Mouse (Mus musculus) CH12.LX (cell line): Measurements from ENCODE around the gene Sbf2.

Experiments
- CHD2 ChIP-seq: IDR thresholded peaks from 2 replicates; pipeline ENCODE4 v1.6.1; 2011; ENCODE audit warnings: low read length, improper control_type of control experiment
- CTCF ChIP-seq, 2 experiments: IDR thresholded peaks in 1 of 2; conservative IDR thresholded peaks in 1 of 2; 2 replicates each; pipeline ENCODE4 v1.5.1; 2011 to 2012; ENCODE audit warnings: low read depth in 2 of 2, low read length in 2 of 2, improper control_type of control experiment in 1 of 2, inconsistent platforms in 1 of 2, mild to moderate bottlenecking in 1 of 2, moderate library complexity in 1 of 2
- POLR2A ChIP-seq: IDR thresholded peaks from 2 replicates; pipeline ENCODE4 v1.6.1; 2011; ENCODE audit warnings: low read depth, mild to moderate bottlenecking, improper control_type of control experiment, low read length
- TCF12 ChIP-seq: IDR thresholded peaks from 2 replicates; pipeline ENCODE4 v1.6.1; 2014; ENCODE audit warnings: low read depth, mild to moderate bottlenecking, inconsistent platforms, low read length, improper control_type of control experiment
- USF1 ChIP-seq: IDR thresholded peaks from 2 replicates; pipeline ENCODE4 v1.6.1; 2014; ENCODE audit warnings: low read depth, mild to moderate bottlenecking, inconsistent platforms, low read length, improper control_type of control experiment

DNA sequence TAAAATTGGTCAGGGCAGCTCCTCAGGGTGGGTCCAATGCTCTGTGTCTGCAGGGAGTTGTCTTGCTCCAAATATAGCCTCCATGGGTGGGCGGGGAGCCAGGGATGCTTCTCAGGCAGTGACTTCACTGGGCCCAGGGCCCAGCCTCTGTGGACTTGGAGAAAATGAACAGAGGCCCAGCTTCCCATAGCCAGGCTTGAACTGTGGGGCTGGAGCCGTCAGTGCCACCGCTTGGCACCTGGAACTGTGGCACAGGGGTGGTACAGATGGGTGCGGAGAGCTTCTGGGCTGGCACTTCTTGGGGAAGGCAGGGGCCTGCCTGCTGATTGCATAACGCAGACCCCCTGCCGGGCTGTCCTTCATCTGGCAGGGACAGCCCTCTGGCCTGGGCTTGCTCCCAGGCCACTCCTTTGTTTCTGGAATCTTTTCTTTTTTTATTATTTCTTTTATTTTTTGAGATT, 326.0 kb downstream of the Sbf2 start:
- TF ChIP-seq CTCF (conservative IDR thresholded peaks at IDR 0.05 in 1 of 2, IDR thresholded peaks at IDR 0.05 in 1 of 2; ENCODE audit: low read depth in 2 of 2, low read length in 2 of 2), result no peak
- no peak for TF ChIP-seq TCF12
- TF ChIP-seq USF1, result no peak
- TF ChIP-seq POLR2A, result no peak
- TF ChIP-seq CHD2, result no peak
